Mouse (Mus musculus): ENCODE results near the gene Magi1.

The Magi1 gene

DNA sequence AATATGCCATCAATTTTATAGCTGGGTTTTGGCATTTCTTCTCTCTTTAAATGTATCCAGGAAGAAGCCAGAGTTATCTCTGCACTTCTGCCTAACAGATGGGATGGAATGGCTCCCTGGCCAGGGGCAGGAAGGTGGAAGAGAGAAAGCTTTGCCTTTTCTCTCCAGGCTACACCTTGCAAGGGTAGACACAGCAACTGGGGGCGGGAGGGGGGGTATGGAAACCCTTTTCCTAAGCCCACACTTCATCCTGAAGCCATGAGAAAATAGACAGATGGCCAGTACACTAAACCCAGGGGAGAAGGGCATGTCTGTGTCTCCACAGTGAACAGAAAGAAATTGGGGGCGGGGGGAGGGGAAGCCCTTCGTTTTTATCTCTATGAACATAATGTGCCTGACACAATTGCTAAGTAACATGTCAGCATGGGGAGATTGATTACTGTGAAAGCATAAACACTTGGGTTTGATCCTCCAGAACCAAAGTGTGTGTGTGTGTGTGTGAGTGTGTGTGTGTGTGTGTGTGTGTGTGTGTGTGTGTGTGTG lies 51.4 kb downstream of the Magi1 start:
- no peaks in the 10 kb centered on the region for H3K36me3 ChIP-seq (ENCODE audit: control insufficient read depth, insufficient read depth, low read length, poor library complexity, severe bottlenecking)
- no peaks in the 10 kb centered on the region for H3K27me3 ChIP-seq (ENCODE audit: control insufficient read depth, insufficient read depth, low read length, poor library complexity, severe bottlenecking)
- DNase-seq (ENCODE audit: low read depth, low spot score), result no peak

DNA sequence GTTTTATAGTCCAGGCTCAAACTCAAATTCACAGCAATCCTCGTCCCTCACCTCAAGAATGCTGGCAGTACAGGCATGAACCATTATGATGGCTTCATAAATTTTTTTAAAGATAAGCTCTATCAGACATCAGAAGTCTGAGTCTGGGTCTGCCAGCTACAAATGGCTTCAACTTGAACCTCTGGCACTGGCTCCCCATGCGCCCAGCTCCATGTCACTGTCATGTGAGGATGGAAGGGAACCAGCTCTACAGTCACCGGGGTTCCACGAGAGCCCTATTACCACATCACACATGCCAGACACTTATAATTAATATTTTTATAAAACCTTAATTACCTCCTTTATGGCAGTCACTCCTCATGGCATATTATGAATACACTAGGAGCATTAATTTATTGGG lies 51.9 kb downstream of the Magi1 start:
- DNase-seq (ENCODE audit: low read depth, low spot score), result no peak
- no peaks in the 10 kb centered on the region for H3K27me3 ChIP-seq (ENCODE audit: control insufficient read depth, insufficient read depth, low read length, poor library complexity, severe bottlenecking)
- no peaks in the 10 kb centered on the region for H3K36me3 ChIP-seq (ENCODE audit: control insufficient read depth, insufficient read depth, low read length, poor library complexity, severe bottlenecking)

DNA sequence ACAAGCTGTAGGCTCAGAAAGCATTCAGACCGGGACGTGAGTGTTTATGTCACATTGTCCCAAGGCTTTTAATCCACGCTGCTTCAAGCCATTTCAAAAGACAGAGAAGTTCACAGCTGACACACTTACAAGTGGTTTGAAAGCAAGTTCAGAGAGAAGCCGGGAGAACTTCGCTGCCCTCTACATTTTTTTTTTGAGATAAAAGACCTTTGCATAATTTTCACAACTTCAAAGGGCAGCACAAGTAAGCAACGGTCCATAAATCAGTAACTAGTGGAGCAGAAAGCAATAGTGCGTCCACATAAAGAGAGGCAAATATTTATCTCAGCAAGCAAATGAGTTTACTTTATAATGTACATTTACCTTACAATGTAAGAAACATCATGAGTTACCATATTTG lies 52.4 kb downstream of the Magi1 start:
- DNase-seq (ENCODE audit: low read depth, low spot score), result no peak
- H3K27me3 ChIP-seq (ENCODE audit: control insufficient read depth, insufficient read depth, low read length, poor library complexity, severe bottlenecking), result no peaks in the 10 kb centered on the region
- no peaks in the 10 kb centered on the region for H3K36me3 ChIP-seq (ENCODE audit: control insufficient read depth, insufficient read depth, low read length, poor library complexity, severe bottlenecking)

DNA sequence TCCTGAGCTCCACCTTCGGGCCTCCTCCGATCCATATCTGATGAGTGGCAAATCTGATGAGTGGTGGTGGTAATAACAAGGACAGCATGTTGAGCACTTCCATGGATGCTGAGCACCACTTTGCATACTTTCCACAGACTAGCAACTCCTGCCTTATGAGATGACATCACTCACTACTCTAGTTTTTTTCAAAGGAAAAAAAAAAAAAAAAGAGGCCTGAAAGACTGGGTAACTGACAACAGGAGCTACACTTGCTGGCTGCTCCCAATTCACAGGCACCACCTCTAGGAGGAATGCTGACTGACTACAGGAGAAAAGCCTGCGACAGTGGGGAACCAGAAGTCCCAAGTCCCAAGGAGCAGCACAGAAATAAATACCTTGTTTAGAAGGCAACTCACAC lies 52.8 kb downstream of the Magi1 start:
- no peak for DNase-seq (ENCODE audit: low read depth, low spot score)
- Histone ChIP-seq H3K36me3 (ENCODE audit: control insufficient read depth, insufficient read depth, low read length, poor library complexity, severe bottlenecking) (no peaks in the 10 kb centered on the region), H3K27me3 (ENCODE audit: control insufficient read depth, insufficient read depth, low read length, poor library complexity, severe bottlenecking) (no peaks in the 10 kb centered on the region)

DNA sequence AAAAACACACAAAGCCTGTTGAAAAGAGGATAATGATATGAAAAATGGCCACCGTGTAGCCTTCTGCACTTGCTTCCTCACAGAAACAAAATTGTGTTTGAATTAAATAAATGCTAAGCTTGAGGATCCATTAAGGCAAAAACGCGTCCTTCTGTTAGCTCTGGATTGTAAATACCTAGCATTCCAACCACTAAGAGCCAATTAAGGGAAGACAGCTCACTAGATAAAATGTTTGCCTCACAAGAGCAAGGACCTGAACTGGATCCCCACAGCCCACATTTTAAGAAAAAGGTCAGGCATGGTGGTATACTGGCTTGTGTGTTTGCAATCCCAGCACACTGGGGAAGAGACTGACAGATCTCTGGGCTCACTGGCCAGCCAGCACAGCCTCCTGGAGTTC lies 53.6 kb downstream of the Magi1 start:
- Histone ChIP-seq H3K27me3 (ENCODE audit: control insufficient read depth, insufficient read depth, low read length, poor library complexity, severe bottlenecking) (no peaks in the 10 kb centered on the region), H3K36me3 (ENCODE audit: control insufficient read depth, insufficient read depth, low read length, poor library complexity, severe bottlenecking) (no peaks in the 10 kb centered on the region)
- no peak for DNase-seq (ENCODE audit: low read depth, low spot score)

DNA sequence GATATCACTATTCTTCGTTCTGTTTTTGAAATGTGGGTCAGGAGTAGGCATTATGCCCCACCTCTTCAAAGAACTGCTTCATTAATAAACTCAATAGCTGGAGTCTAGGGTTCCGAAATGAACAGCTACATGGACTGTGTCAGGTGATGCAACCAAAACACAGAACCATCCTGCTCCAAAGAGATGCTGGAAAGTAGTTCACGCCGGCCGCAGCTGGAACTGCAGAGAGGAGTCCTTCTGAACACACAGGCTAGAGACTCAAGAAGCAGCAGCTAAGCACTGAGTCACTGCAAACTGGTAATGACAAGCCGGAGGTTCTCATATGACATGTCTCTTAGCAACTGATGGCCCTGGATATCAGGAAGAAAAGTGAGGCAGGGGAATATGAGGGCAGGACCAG lies 57.5 kb downstream of the Magi1 start:
- no peaks in the 10 kb centered on the region for H3K36me3 ChIP-seq (ENCODE audit: control insufficient read depth, insufficient read depth, low read length, poor library complexity, severe bottlenecking)
- H3K27me3 ChIP-seq (ENCODE audit: control insufficient read depth, insufficient read depth, low read length, poor library complexity, severe bottlenecking), result no peaks in the 10 kb centered on the region
- no peak for DNase-seq (ENCODE audit: low read depth, low spot score)

DNA sequence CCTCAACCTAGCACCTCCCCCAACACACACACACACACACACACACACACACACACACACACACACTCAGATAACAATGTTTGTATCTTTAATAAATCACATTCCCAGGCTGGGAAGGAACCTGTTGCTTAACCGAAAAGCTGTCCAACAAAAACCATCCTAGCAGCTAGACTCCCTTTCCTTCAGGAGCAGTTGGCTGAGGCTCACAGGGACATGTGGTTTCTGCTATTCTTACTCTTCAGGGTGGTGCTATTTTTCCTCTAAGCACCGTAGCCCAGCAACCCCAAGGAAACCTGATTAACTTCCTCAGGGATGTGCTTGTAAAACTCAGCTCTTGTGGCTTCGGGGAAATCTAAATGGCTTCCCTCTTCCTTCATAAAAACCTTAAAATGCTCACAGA lies 57.9 kb downstream of the Magi1 start:
- H3K36me3 ChIP-seq (ENCODE audit: control insufficient read depth, insufficient read depth, low read length, poor library complexity, severe bottlenecking), result no peaks in the 10 kb centered on the region
- no peaks in the 10 kb centered on the region for H3K27me3 ChIP-seq (ENCODE audit: control insufficient read depth, insufficient read depth, low read length, poor library complexity, severe bottlenecking)
- DNase-seq (ENCODE audit: low read depth, low spot score), result no peak

DNA sequence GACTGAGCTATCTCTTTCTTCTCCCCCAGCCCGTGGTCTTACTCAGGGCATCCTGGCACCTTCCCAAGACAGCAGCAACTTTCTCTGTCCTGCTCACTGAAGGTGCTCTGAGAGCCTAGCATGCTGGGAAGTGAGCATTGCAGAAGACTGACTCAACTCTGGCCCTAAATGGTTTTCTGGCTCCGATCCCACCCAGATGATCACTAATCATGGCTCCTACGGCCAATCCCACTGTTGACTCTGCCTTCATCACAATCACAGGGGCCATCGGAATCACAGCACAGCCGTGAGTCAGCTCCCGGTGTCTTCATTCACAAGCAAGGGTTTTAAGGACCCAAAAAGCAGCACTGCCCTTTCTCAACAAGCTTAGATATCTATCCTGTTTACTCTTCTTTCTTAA lies 58.6 kb downstream of the Magi1 start:
- Histone ChIP-seq H3K36me3 (ENCODE audit: control insufficient read depth, insufficient read depth, low read length, poor library complexity, severe bottlenecking) (no peaks in the 10 kb centered on the region), H3K27me3 (ENCODE audit: control insufficient read depth, insufficient read depth, low read length, poor library complexity, severe bottlenecking) (no peaks in the 10 kb centered on the region)
- no peak for DNase-seq (ENCODE audit: low read depth, low spot score)

DNA sequence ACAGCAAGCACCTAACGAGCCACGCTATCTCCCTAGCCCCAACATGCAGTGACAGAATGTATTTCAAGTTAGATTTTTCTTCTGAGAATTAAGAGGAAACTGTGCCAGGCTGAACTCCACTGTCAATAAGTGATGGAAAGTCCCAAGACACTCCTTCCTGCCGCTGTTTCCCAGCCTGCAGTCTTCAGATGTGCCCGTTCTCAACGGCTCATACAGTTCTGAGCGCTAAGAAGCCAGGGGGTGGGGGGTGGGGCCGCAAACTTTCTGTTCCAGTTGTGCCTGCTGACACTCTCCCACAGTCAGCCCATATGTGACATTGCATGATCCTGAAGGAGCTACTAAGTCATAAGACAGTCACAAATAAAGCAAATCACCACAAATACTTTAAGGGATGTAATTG lies 61.5 kb downstream of the Magi1 start:
- no peaks in the 10 kb centered on the region for H3K36me3 ChIP-seq (ENCODE audit: control insufficient read depth, insufficient read depth, low read length, poor library complexity, severe bottlenecking)
- no peak for DNase-seq (ENCODE audit: low read depth, low spot score)
- no peaks in the 10 kb centered on the region for H3K27me3 ChIP-seq (ENCODE audit: control insufficient read depth, insufficient read depth, low read length, poor library complexity, severe bottlenecking)

DNA sequence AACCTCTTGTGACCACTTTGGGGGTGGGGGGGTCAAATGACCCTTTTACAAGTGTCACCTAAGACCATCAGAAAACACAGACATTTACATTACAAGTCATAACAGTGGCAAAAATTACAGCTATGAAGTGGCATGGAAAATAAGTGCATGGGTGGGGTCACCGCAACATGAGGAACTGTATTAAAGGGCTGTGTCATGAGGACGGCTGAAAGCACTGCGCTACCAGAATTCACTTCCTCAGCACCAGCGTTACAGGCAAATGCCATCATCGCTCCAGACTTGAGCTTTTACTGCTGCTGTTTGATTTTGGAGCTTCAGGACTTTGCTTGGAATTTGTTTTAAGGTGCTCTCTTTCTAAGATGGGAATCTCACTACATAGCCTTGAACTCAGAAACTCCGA lies 62.0 kb downstream of the Magi1 start:
- H3K36me3 ChIP-seq (ENCODE audit: control insufficient read depth, insufficient read depth, low read length, poor library complexity, severe bottlenecking), result no peaks in the 10 kb centered on the region
- no peaks in the 10 kb centered on the region for H3K27me3 ChIP-seq (ENCODE audit: control insufficient read depth, insufficient read depth, low read length, poor library complexity, severe bottlenecking)
- DNase-seq (ENCODE audit: low read depth, low spot score), result no peak

DNA sequence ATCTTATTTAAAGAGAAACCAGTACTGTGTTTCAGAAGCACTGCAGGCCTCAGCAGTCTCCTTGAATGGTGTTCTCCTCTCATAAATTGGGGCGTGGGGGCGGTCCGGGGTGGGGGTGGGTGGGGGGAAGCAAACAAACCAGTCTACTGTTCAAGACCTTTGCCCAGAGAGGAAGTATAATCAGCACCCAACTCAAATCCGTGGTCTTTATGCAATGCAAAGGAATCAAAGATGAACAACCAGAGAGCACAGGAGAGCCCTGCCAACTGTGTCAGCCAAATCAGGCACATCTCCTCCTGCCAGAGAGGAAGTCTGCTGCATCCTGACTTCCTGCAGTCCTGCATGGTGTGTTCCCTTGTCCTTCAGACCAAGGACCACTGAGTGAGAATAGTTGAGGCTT lies 65.6 kb downstream of the Magi1 start:
- DNase-seq (ENCODE audit: low read depth, low spot score), result no peak
- Histone ChIP-seq H3K27me3 (ENCODE audit: control insufficient read depth, insufficient read depth, low read length, poor library complexity, severe bottlenecking) (no peaks in the 10 kb centered on the region), H3K36me3 (ENCODE audit: control insufficient read depth, insufficient read depth, low read length, poor library complexity, severe bottlenecking) (no peaks in the 10 kb centered on the region)

DNA sequence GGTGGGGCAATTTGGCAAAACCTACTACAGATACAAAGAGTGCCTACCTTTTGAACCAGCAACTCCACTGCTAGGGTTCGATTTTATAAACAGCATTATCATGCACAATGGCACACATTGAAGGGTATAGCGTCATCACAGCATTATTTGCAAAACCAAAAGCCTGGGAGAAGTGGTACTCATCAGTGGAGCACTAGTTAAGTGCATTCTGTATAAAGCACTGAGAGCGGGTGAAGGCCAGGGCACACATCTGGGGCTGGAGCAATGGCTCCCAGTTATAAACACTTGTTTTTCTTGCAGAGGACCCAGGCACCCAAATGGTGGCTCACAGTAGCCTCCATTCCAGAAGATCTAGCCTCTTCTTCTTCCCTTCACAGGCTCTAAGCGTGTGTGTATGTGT lies 67.9 kb downstream of the Magi1 start:
- Histone ChIP-seq H3K36me3 (ENCODE audit: control insufficient read depth, insufficient read depth, low read length, poor library complexity, severe bottlenecking) (no peaks in the 10 kb centered on the region), H3K27me3 (ENCODE audit: control insufficient read depth, insufficient read depth, low read length, poor library complexity, severe bottlenecking) (no peaks in the 10 kb centered on the region)
- DNase-seq (ENCODE audit: low read depth, low spot score), result no peak

DNA sequence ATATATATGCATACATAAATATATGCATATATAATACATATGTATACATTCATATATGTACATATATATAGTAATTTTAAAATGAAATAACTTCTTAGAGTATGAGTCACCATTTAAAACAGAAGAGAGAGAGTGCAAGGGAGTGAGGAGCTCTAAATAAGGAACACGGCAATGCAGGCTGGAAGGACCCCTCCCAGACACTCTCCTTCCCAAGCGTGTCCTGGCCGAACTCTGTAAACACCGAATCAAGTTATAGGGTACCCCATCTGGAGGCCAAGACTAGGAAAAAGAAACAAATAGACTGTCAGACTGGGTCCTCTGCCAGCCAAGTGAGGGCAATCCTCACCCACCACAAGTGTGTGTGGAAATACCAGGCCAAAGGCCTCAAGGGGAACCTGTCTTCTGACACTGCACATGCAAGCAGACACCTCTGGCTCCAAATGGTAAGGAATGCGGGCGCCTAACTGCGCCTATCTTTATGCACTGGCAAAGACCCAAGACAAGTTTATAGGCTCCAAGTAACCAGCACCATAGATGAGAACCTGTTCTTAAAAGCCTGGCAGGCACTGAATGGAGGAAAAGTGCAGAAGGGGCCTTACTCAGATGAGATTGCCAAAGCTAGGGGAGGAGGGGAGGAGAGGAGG lies 68.7 kb downstream of the Magi1 start:
- H3K27me3 ChIP-seq (ENCODE audit: control insufficient read depth, insufficient read depth, low read length, poor library complexity, severe bottlenecking), result no peaks in the 10 kb centered on the region
- DNase-seq (ENCODE audit: low read depth, low spot score), result no peak
- no peaks in the 10 kb centered on the region for H3K36me3 ChIP-seq (ENCODE audit: control insufficient read depth, insufficient read depth, low read length, poor library complexity, severe bottlenecking)

DNA sequence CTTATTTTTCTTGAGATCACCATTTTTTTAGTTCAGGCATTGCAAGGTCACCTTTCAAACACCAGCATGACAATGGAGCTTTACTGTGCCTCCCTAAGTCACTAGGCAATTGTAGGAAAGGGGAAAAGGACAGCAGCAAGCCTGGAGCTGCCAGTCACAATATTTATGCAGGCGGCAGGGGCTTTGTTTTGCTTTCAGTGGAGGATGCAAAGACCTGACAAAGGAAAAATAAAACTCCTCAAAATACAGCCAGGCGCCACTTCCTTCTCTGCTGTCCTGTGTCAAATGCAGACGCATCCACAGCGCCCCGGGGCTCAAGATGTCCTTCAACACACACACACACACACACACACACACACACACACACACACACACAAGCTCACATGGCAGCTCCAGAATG lies 77.8 kb downstream of the Magi1 start:
- no peaks in the 10 kb centered on the region for H3K36me3 ChIP-seq (ENCODE audit: control insufficient read depth, insufficient read depth, low read length, poor library complexity, severe bottlenecking)
- no peaks in the 10 kb centered on the region for H3K27me3 ChIP-seq (ENCODE audit: control insufficient read depth, insufficient read depth, low read length, poor library complexity, severe bottlenecking)
- DNase-seq (ENCODE audit: low read depth, low spot score), result no peak

DNA sequence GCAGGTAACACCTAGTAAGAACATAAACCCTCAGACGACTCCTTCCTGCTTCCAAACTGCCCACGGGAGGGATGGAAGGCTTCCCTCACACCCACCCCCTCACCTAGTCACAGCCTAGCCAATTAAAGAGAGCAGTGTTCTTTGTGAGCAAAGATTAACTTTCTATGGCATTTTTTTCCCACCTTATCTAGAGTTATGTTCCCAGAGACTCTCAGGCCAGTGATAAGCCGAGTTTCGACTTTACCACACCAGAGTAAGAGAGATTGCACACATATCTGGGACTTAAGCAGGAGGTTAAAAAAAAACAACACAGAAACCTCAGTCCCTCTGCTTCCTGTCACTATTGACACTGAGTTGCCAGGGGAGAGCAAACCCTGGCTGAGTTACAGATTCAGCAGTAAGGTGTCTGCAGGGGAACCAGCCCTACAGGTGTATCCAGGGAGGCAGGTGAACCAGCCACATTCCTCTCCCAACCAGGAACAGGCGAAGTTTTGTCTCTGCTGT lies 80.0 kb downstream of the Magi1 start:
- Histone ChIP-seq H3K36me3 (ENCODE audit: control insufficient read depth, insufficient read depth, low read length, poor library complexity, severe bottlenecking) (no peaks in the 10 kb centered on the region), H3K27me3 (ENCODE audit: control insufficient read depth, insufficient read depth, low read length, poor library complexity, severe bottlenecking) (no peaks in the 10 kb centered on the region)
- DNase-seq (ENCODE audit: low read depth, low spot score), result no peak

DNA sequence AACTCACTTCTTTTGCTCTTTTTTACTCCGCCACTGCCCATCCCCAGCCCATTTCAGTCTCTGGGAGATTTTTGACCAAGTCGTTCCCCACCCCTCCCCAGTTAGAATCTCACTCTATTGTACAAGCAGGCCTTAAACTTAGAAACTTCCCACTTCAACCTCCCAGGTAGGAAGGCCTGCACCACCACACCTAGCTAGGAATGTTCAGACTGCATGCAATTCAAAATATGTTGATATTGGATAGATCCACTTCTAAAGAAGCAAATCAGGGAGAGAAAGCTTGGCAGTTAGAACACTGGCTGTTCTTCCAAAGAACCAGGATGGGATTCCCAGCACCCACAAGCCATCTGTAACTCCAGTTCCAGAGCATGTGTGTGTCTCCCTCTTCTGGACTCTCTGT lies 81.8 kb downstream of the Magi1 start:
- Histone ChIP-seq H3K27me3 (ENCODE audit: control insufficient read depth, insufficient read depth, low read length, poor library complexity, severe bottlenecking) (no peaks in the 10 kb centered on the region), H3K36me3 (ENCODE audit: control insufficient read depth, insufficient read depth, low read length, poor library complexity, severe bottlenecking) (no peaks in the 10 kb centered on the region)
- DNase-seq (ENCODE audit: low read depth, low spot score), result no peak

Measured in splenic B cell, adult 2 months (primary cell).